Mouse (Mus musculus) liver, postnatal 0 days (tissue): ENCODE data around the gene Fam166a. TPM values are rescaled to one million over a fixed set of nuclear protein-coding genes. Genes with fewer than 3 reads are reported as not detected.

Experiments used
- ATAC-seq: fragments of 200-750 bp; cut with Nextera tagmentation; 2 replicates; pipeline ENCODE4 v1.8.0; 2017; ENCODE audit warnings: mild to moderate bottlenecking, moderate library complexity
- DNase-seq: peaks from one replicate; pipeline ENCODE4 v3.0.0-alpha.2; 2016
- H3K27ac ChIP-seq: fragments of 300-500 bp; sonication (generic); 2 replicates; pipeline ENCODE4 v1.5.1; 2014; ENCODE audit warnings: antibody characterized with exemption, moderate library complexity, mild to moderate bottlenecking, low read depth
- H3K27me3 ChIP-seq: fragments of 300-500 bp; sonication (generic); 2 replicates; pipeline ENCODE4 v1.6.1; 2014; ENCODE audit warnings: low read length, control low read depth, mixed read lengths; ENCODE audit not compliant: insufficient read depth
- H3K36me3 ChIP-seq: fragments of 300-500 bp; sonication (generic); replicated peaks from 2 replicates; pipeline ENCODE4 v1.6.1; 2014; ENCODE audit warnings: mild to moderate bottlenecking, control low read depth, low read length, moderate library complexity, mixed read lengths; ENCODE audit not compliant: insufficient read depth
- H3K4me1 ChIP-seq: fragments of 300-500 bp; sonication (generic); 2 replicates; pipeline ENCODE4 v1.6.1; 2014; ENCODE audit warnings: antibody characterized with exemption, mild to moderate bottlenecking, control low read depth; ENCODE audit not compliant: insufficient read depth
- H3K4me2 ChIP-seq: fragments of 300-500 bp; sonication (generic); 2 replicates; pipeline ENCODE4 v1.6.1; 2014; ENCODE audit warnings: low read depth, mild to moderate bottlenecking, low read length, moderate library complexity, mixed read lengths
- H3K4me3 ChIP-seq: fragments of 300-500 bp; sonication (generic); 2 replicates; pipeline ENCODE4 v1.5.1; 2014; ENCODE audit warnings: low read depth, low read length
- H3K9ac ChIP-seq: fragments of 300-500 bp; sonication (generic); replicated peaks from 2 replicates; pipeline ENCODE4 v1.6.1; 2014; ENCODE audit warnings: mild to moderate bottlenecking, moderate library complexity
- H3K9me3 ChIP-seq: fragments of 300-500 bp; sonication (generic); 2 replicates; pipeline ENCODE4 v1.6.1; 2016; ENCODE audit warnings: mild to moderate bottlenecking, control low read depth, low read length, mixed read lengths
- CTCF ChIP-seq: sonication (generic); IDR thresholded peaks from 2 replicates; pipeline ENCODE4 v1.5.1; 2016; ENCODE audit warnings: antibody characterized with exemption, low read depth
- EP300 ChIP-seq: IDR thresholded peaks from 2 replicates; pipeline ENCODE4 v1.6.1; 2016; ENCODE audit warnings: antibody characterized with exemption, low read depth, mild to moderate bottlenecking
- WGBS: fragments of 180-500 bp; shearing (Covaris S2); extraction: QIAGEN DNeasy Blood & Tissue Kit; methylation state at CpG from one replicate; pipeline ENCODE4 v1.1.7; 2014; ENCODE audit not compliant: insufficient replicate concordance; 5-methylcytosine and 5-hydroxymethylcytosine counted together
- polyA plus RNA-seq: library from polyadenylated mRNA; unstranded; fragments of >200 nt; fragmentation: Nextera tagmentation; extraction: Ambion mirVana; gene quantifications from 2 replicates; pipeline ENCODE4 v1.2.1, GENCODE M21; 2015

The Fam166a gene
- polyA plus RNA-seq, 1 experiment from 2014 or later, result not detected

GRCm38 (mm10) chr2:25263623-25264285 is 45.2 kb downstream of the Fam166a start:
- Histone ChIP-seq H3K4me3 (peak overlapping the region; percentile 86), H3K9me3 (no peaks in the 10 kb centered on the region), H3K27ac (0 out of 2 replicates have a peak overlapping the region, but pooled peaks have one; percentile 0), H3K36me3 (0 out of 2 replicates have a peak, but pooled peaks cover 2% of the 10 kb centered on the region), H3K4me1 (peaks cover 57% of the 10 kb centered on the region), H3K4me2 (peak overlapping the region; percentile 93), H3K9ac (peak overlapping the region; percentile 74), H3K27me3 (no peaks in the 10 kb centered on the region)
- no peak for TF ChIP-seq EP300
- TF ChIP-seq CTCF, result no peak
- no peak for DNase-seq
- WGBS, result 34% methylated on average over 11 of the region's 12 CpGs
- ATAC-seq, result no peak

GRCm38 (mm10) chr2:25264286-25264660 is 45.7 kb downstream of the Fam166a start:
- TF ChIP-seq CTCF (no peak), EP300 (no peak)
- H3K4me2 ChIP-seq, result peak overlapping the region; percentile 93
- H3K27ac ChIP-seq, result no peak overlapping the region
- peaks cover 7% of the 10 kb centered on the region for H3K36me3 ChIP-seq
- ATAC-seq, result no peak
- 74% methylated on average over 5 of the region's 5 CpGs for WGBS
- H3K9ac ChIP-seq, result peak overlapping the region; percentile 21; the same call in 1 of the 2 replicates
- no peak for DNase-seq
- peaks cover 57% of the 10 kb centered on the region for H3K4me1 ChIP-seq
- no peaks in the 10 kb centered on the region for H3K27me3 ChIP-seq
- no peaks in the 10 kb centered on the region for H3K9me3 ChIP-seq
- H3K4me3 ChIP-seq, result 0 out of 2 replicates have a peak overlapping the region, but pooled peaks have one; percentile 13

- no peak for DNase-seq
- peak overlapping the region; percentile 12; the same call in 1 of the 2 replicates for H3K27ac ChIP-seq
Measured at GRCm38 (mm10) chr2:25264851-25265250, 46.3 kb downstream of the Fam166a start.

GRCm38 (mm10) chr2:25265897-25266656 is 47.5 kb downstream of the Fam166a start:
- peak; percentile 13 for ATAC-seq
- H3K4me1 ChIP-seq, result peaks cover 60% of the 10 kb centered on the region
- H3K27ac ChIP-seq, result peak overlapping the region; percentile 84
- H3K4me2 ChIP-seq, result peak overlapping the region; percentile 93
- H3K4me3 ChIP-seq, result peak overlapping the region; percentile 21
- H3K36me3 ChIP-seq, result peaks cover 19% of the 10 kb centered on the region
- no peak for DNase-seq
- TF ChIP-seq CTCF (no peak), EP300 (no peak)
- no peaks in the 10 kb centered on the region for H3K9me3 ChIP-seq
- 46% methylated on average over 6 of the region's 6 CpGs for whole genome bisulfite sequencing
- H3K27me3 ChIP-seq, result no peaks in the 10 kb centered on the region
- peak overlapping the region; percentile 63 for H3K9ac ChIP-seq

More at GRCm38 (mm10) chr2:25264851-25265250, 46.3 kb downstream of the Fam166a start:
- WGBS, result 71% methylated on average over 3 of the region's 3 CpGs
- Histone ChIP-seq H3K9me3 (no peaks in the 10 kb centered on the region), H3K27me3 (no peaks in the 10 kb centered on the region), H3K4me3 (peak overlapping the region; percentile 13; the same call in 1 of the 2 replicates), H3K36me3 (peaks cover 12% of the 10 kb centered on the region), H3K4me2 (peak overlapping the region; percentile 93), H3K9ac (0 out of 2 replicates have a peak overlapping the region, but pooled peaks have one; percentile 38), H3K4me1 (peaks cover 57% of the 10 kb centered on the region)
- no peak for TF ChIP-seq EP300
- TF ChIP-seq CTCF, result no peak
- no peak for ATAC-seq

- H3K27me3 ChIP-seq, result no peaks in the 10 kb centered on the region
- peak overlapping the region; percentile 21; the same call in 1 of the 2 replicates for H3K4me3 ChIP-seq
- no peaks in the 10 kb centered on the region for H3K9me3 ChIP-seq
- H3K27ac ChIP-seq, result peak overlapping the region; percentile 84
- 34% methylated on average over 2 of the region's 2 CpGs for WGBS
- H3K9ac ChIP-seq, result peak overlapping the region; percentile 63
- DNase-seq (peak; percentile 86), ATAC-seq (peak; percentile 34)
- H3K4me1 ChIP-seq, result peaks cover 65% of the 10 kb centered on the region
- H3K4me2 ChIP-seq, result peak overlapping the region; percentile 93
- H3K36me3 ChIP-seq, result peaks cover 19% of the 10 kb centered on the region
- TF ChIP-seq CTCF (no peak), EP300 (no peak)
Measured at GRCm38 (mm10) chr2:25266720-25267119, 48.2 kb downstream of the Fam166a start.

- DNase-seq (no peak), ATAC-seq (no peak)
- Histone ChIP-seq H3K9me3 (no peaks in the 10 kb centered on the region), H3K9ac (peak overlapping the region; percentile 45), H3K27ac (peak overlapping the region; percentile 84), H3K4me3 (no peak overlapping the region), H3K36me3 (peaks cover 19% of the 10 kb centered on the region), H3K4me2 (peak overlapping the region; percentile 93), H3K4me1 (peaks cover 62% of the 10 kb centered on the region), H3K27me3 (no peaks in the 10 kb centered on the region)
- TF ChIP-seq EP300 (no peak), CTCF (no peak)
Measured at GRCm38 (mm10) chr2:25267241-25267640, 48.7 kb downstream of the Fam166a start.
